Mouse (Mus musculus) kidney, adult 2 months (tissue): ENCODE results near the gene Kcnn4.

Experiments used
- CTCF ChIP-seq: fragments of 200-500 bp; conservative IDR thresholded peaks from 2 replicates; pipeline ENCODE4 v1.5.1; 2011; ENCODE audit warnings: low read depth, mild to moderate bottlenecking, control low read depth, low read length, moderate library complexity, mixed read lengths; ENCODE audit not compliant: insufficient read depth, insufficient read length
- POLR2A ChIP-seq: fragments of 200-500 bp; IDR thresholded peaks from one replicate; pipeline ENCODE4 v1.6.1; 2011; ENCODE audit warnings: low read depth, low read length, control low read depth

- TF ChIP-seq POLR2A (no peak), CTCF (no peak)
These were observed 10.8 kb upstream of the Kcnn4 start for GRCm38 (mm10) chr7:24359269-24359668.
